In genomic region chr2:125857707-125858106, GRCm38 (mm10) we compare ENCODE assay signal across 8 mouse cellular contexts. TPM values are rescaled to one million over a fixed set of nuclear protein-coding genes. Genes with fewer than 3 reads are reported as not detected.
DNase-seq lines count a peak whose midpoint lies in the region; ATAC-seq lines count a peak whose summit lies in the region.

No protein-coding gene starts in this region.

- H3K27me3 ChIP-seq in kidney, embryonic 14.5 days (ENCODE audit: control insufficient read depth, insufficient read depth, low read length): no peaks in the 10 kb centered on the region
- no peaks in the 10 kb centered on the region for H3K27me3 ChIP-seq in embryonic facial prominence, embryonic 11.5 days (ENCODE audit: control insufficient read depth, insufficient read depth, low read length)
- no peaks in the 10 kb centered on the region for H3K27me3 ChIP-seq in intestine, embryonic 14.5 days (replicated peaks; ENCODE audit: control insufficient read depth, insufficient read depth, low read length)
- H3K27me3 ChIP-seq in midbrain, embryonic 16.5 days (ENCODE audit: control insufficient read depth, insufficient read depth, low read depth, low read length): no peaks in the 10 kb centered on the region

- no peak for ATAC-seq in kidney, embryonic 14.5 days (ENCODE audit: low FRiP score, low TSS enrichment)
- no peak for ATAC-seq in embryonic facial prominence, embryonic 11.5 days (replicated peaks; ENCODE audit: insufficient number of reproducible peaks, low FRiP score, low TSS enrichment, low read depth)
- no peak for ATAC-seq in intestine, embryonic 14.5 days (replicated peaks; ENCODE audit: low FRiP score, low TSS enrichment, low read depth)
- ATAC-seq in midbrain, embryonic 16.5 days: no peak

- no peaks in the 10 kb centered on the region for H3K9me3 ChIP-seq in kidney, embryonic 14.5 days (ENCODE audit: control insufficient read depth, low read length)
- H3K9me3 ChIP-seq in embryonic facial prominence, embryonic 11.5 days (replicated peaks; ENCODE audit: control insufficient read depth, low read length): no peaks in the 10 kb centered on the region
- no peaks in the 10 kb centered on the region for H3K9me3 ChIP-seq in intestine, embryonic 14.5 days (ENCODE audit: control insufficient read depth, low read length)
- no peaks in the 10 kb centered on the region for H3K9me3 ChIP-seq in midbrain, embryonic 16.5 days (replicated peaks; ENCODE audit: control insufficient read depth, low read length, poor library complexity, severe bottlenecking)

- no peaks in the 10 kb centered on the region for H3K36me3 ChIP-seq in kidney, embryonic 14.5 days (ENCODE audit: control insufficient read depth, insufficient read depth, low read length)
- H3K36me3 ChIP-seq in embryonic facial prominence, embryonic 11.5 days (replicated peaks; ENCODE audit: control insufficient read depth, insufficient read depth, low read depth, low read length): no peaks in the 10 kb centered on the region
- no peaks in the 10 kb centered on the region for H3K36me3 ChIP-seq in intestine, embryonic 14.5 days (ENCODE audit: control insufficient read depth, insufficient read depth, low read length)
- no peaks in the 10 kb centered on the region for H3K36me3 ChIP-seq in midbrain, embryonic 16.5 days (ENCODE audit: control insufficient read depth, insufficient read depth, low read length)

- peak overlapping the region; percentile 99 for H3K4me3 ChIP-seq in kidney, embryonic 14.5 days (ENCODE audit: low read length)
- peak overlapping the region; percentile 99 for H3K4me3 ChIP-seq in embryonic facial prominence, embryonic 11.5 days (ENCODE audit: low read depth, low read length)
- H3K4me3 ChIP-seq in intestine, embryonic 14.5 days (ENCODE audit: low read depth, low read length): peak overlapping the region; percentile 99
- H3K4me3 ChIP-seq in midbrain, embryonic 16.5 days (ENCODE audit: low read depth, low read length): peak overlapping the region; percentile 98

- DNase-seq in kidney, postnatal 36 days: no peak
- DNase-seq in embryonic facial prominence, embryonic 11.5 days (ENCODE audit: low spot score): no peak
- DNase-seq in intestine, embryonic 14.5 days (ENCODE audit: low spot score): no peak
- DNase-seq in testis, postnatal 14 days (ENCODE audit: low spot score): no peak
- no peak for DNase-seq in right cerebral cortex, adult 2 months (ENCODE audit: low spot score in 2 of 2)
- no peak for DNase-seq in left cerebral cortex, adult 9 months (ENCODE audit: low spot score in 2 of 2)

- no peak overlapping the region for H3K27ac ChIP-seq in kidney, embryonic 14.5 days (ENCODE audit: low read depth, low read length)
- no peak overlapping the region for H3K27ac ChIP-seq in embryonic facial prominence, embryonic 11.5 days (replicated peaks; ENCODE audit: low read depth, low read length)
- H3K27ac ChIP-seq in intestine, embryonic 14.5 days (ENCODE audit: low read depth): no peak overlapping the region
- H3K27ac ChIP-seq in midbrain, embryonic 16.5 days (ENCODE audit: low read length): no peak overlapping the region

- peak overlapping the region; percentile 98; the same call in 1 of the 2 replicates for H3K9ac ChIP-seq in kidney, embryonic 14.5 days (ENCODE audit: low read depth, low read length)
- H3K9ac ChIP-seq in embryonic facial prominence, embryonic 11.5 days (replicated peaks; ENCODE audit: low read length): no peak overlapping the region
- H3K9ac ChIP-seq in intestine, embryonic 14.5 days (ENCODE audit: low read length): peak overlapping the region; percentile 98
- H3K9ac ChIP-seq in midbrain, embryonic 16.5 days (ENCODE audit: low read depth, low read length): no peak overlapping the region

- WGBS in kidney, embryonic 14.5 days: 49% methylated on average over 3 of the region's 3 CpGs
- 41% methylated on average over 3 of the region's 3 CpGs for WGBS in embryonic facial prominence, embryonic 11.5 days
- WGBS in intestine, embryonic 14.5 days: 39% methylated on average over 3 of the region's 3 CpGs
- 53% methylated on average over 3 of the region's 3 CpGs for WGBS in midbrain, embryonic 16.5 days

- H3K4me1 ChIP-seq in kidney, embryonic 14.5 days (ENCODE audit: control insufficient read depth, insufficient read depth, low read length): 0 out of 2 replicates have a peak, but pooled peaks cover 3% of the 10 kb centered on the region
- H3K4me1 ChIP-seq in embryonic facial prominence, embryonic 11.5 days (ENCODE audit: control insufficient read depth, insufficient read depth, low read length): no peaks in the 10 kb centered on the region
- 0 out of 2 replicates have a peak, but pooled peaks cover 5% of the 10 kb centered on the region for H3K4me1 ChIP-seq in intestine, embryonic 14.5 days (replicated peaks; ENCODE audit: control insufficient read depth, insufficient read depth, low read length)
- H3K4me1 ChIP-seq in midbrain, embryonic 16.5 days (ENCODE audit: control insufficient read depth, insufficient read depth, low read length): peaks cover 22% of the 10 kb centered on the region

- peak overlapping the region; percentile 59 for H3K4me2 ChIP-seq in kidney, embryonic 14.5 days (replicated peaks; ENCODE audit: low read depth, low read length)
- peak overlapping the region; percentile 49 for H3K4me2 ChIP-seq in embryonic facial prominence, embryonic 11.5 days (ENCODE audit: low read depth, low read length)
- peak overlapping the region; percentile 71 for H3K4me2 ChIP-seq in intestine, embryonic 14.5 days (ENCODE audit: low read length)
- H3K4me2 ChIP-seq in midbrain, embryonic 16.5 days (ENCODE audit: low read length): peak overlapping the region; percentile 72

RNA-seq across cellular contexts. Expression of gene Galk2, which starts 1.2 kb away (rescaled TPM):
- 55.8 and 60.0 TPM in 2 replicates for polyA plus RNA-seq in kidney, embryonic 14.5 days (2014; fragmentation: Nextera tagmentation; extraction: Ambion mirVana)
- polyA plus RNA-seq in embryonic facial prominence, embryonic 11.5 days (2014; fragmentation: Nextera tagmentation; extraction: Ambion mirVana): 37.3 and 38.8 TPM in 2 replicates
- 46.0 and 48.2 TPM in 2 replicates for polyA plus RNA-seq in intestine, embryonic 14.5 days (2014; fragmentation: Nextera tagmentation; extraction: Ambion mirVana)
- polyA plus RNA-seq in midbrain, embryonic 16.5 days (2015; fragmentation: Nextera tagmentation; extraction: Ambion mirVana): 32.7 and 33.2 TPM in 2 replicates

RNA-seq across cellular contexts. Expression of gene Cops2, which starts 1.2 kb away (rescaled TPM):
- polyA plus RNA-seq in kidney, embryonic 14.5 days (2014; fragmentation: Nextera tagmentation; extraction: Ambion mirVana): 96.6 and 104 TPM in 2 replicates
- polyA plus RNA-seq in embryonic facial prominence, embryonic 11.5 days (2014; fragmentation: Nextera tagmentation; extraction: Ambion mirVana): 126 and 144 TPM in 2 replicates
- polyA plus RNA-seq in intestine, embryonic 14.5 days (2014; fragmentation: Nextera tagmentation; extraction: Ambion mirVana): 70.9 and 77.8 TPM in 2 replicates
- 60.0 and 64.4 TPM in 2 replicates for polyA plus RNA-seq in midbrain, embryonic 16.5 days (2015; fragmentation: Nextera tagmentation; extraction: Ambion mirVana)

Comparison
In these comparisons a context has a peak if more than half of its experiments do, and no peak if none do; other contexts are left out.
1. H3K9ac ChIP-seq: peak in kidney, embryonic 14.5 days (single experiment) and intestine, embryonic 14.5 days (single experiment); none in embryonic facial prominence, embryonic 11.5 days (single experiment) and midbrain, embryonic 16.5 days (single experiment).
2. Peak in every context shown above with its lines, with median percentiles within 50 percentile points of each other: H3K4me2 ChIP-seq and H3K4me3 ChIP-seq.